In the genomic region with DNA sequence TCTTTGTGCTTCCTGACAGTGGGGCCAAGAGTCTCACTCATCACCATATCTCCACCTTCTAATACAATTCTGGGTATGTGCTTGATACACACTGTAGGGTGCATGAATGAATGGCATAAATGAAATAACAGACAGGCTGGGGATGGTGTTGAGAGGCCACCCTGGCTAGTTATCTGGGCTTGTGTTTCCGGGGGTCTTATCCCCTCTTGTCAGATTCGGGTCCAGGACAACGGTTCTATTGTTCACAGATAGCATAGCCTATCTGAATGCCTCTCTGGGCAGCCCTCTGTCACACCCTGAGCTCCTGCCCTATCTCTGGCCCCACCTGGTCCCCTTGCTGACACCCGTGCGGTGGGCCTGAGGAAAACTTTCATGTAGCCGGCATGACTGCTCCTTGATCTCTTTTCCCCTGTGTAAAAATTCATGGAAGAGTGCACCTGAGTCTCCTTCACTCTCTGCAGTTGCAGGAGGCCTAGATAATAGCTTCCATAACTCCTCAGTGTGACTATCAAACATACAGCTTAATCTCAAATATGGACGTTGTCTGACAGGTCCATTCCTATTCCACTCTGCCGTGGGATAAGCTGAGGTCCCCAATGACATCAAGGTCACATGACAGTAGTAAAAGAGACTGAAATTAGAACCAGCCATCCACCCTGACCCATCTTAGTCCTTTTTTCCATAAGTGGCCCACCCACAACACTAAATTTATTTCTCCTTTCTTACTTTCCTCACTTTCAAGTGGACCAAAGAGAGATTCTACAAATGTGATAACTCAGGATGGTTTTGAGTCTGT, we compare ENCODE assay signal across 17 mouse cellular contexts.
A peak's percentile ranks its signal among the peaks of the same experiment; 100 is the strongest.
DNase-seq lines count a peak whose midpoint lies in the region; ATAC-seq lines count a peak whose summit lies in the region.
"Had no signal": no experiment of that assay in that cellular context is flagged by ENCODE, and none has a peak within 500 bp of the region (broad histone marks: within the 10 kb centered on the region; RNA-seq: fewer than 3 reads in every experiment).

No protein-coding gene starts in this region.

- H3K27ac ChIP-seq in liver, embryonic 13.5 days, result peak overlapping the region; percentile 95
- H3K27ac ChIP-seq in forebrain, embryonic 14.5 days (ENCODE audit: low read depth, low read length), result no peak overlapping the region
- H3K27ac ChIP-seq: embryonic facial prominence, embryonic 10.5 days; heart, adult 2 months; limb, embryonic 12.5 days; midbrain, embryonic 15.5 days had no signal

- H3K4me3 ChIP-seq in liver, embryonic 13.5 days (replicated peaks), result peak overlapping the region; percentile 10
- no peak overlapping the region for H3K4me3 ChIP-seq in forebrain, embryonic 14.5 days (ENCODE audit: low read depth, low read length)
- H3K4me3 ChIP-seq: embryonic facial prominence, embryonic 10.5 days; forebrain, embryonic 10.5 days; heart, adult 2 months; limb, embryonic 12.5 days; midbrain, embryonic 15.5 days had no signal

- ATAC-seq in liver, embryonic 13.5 days (ENCODE audit: low read depth), result peak; percentile 90
- ATAC-seq in forebrain, embryonic 14.5 days, result no peak
- ATAC-seq: inflammation-experienced regulatory T-cells, adult 6 months; midbrain, embryonic 15.5 days had no signal

- 17% methylated on average over 8 of the region's 8 CpGs for WGBS in liver, embryonic 13.5 days (ENCODE audit: insufficient replicate concordance)
- 89% methylated on average over 8 of the region's 8 CpGs for WGBS in forebrain, embryonic 14.5 days

- peak; percentile 33 to 36 for DNase-seq in spleen, postnatal 36 days (ENCODE audit: low spot score in 2 of 2)
- DNase-seq in spleen, adult 12 weeks (ENCODE audit: low spot score), result no peak
- DNase-seq in c-Kit-positive CD71-positive TER-119-positive erythroid progenitor cells, embryonic 14.5 days (ENCODE audit: low spot score), result peak; percentile 83
- DNase-seq in liver, embryonic 13.5 days, result peak; percentile 83
- no peak for DNase-seq in layer of hippocampus, postnatal 25 days (ENCODE audit: extremely low spot score in 1 of 2, low spot score in 1 of 2)
- DNase-seq in thymus, postnatal 4 days, result no peak
- no peak for DNase-seq in forebrain, embryonic 14.5 days (ENCODE audit: low spot score)
- DNase-seq: cerebellum, adult 9-10 months; heart, adult 2 months; kidney, postnatal 10 days; lung, postnatal 10 days; right cerebral cortex, postnatal 25 days had no signal

- H3K9ac ChIP-seq in liver, embryonic 13.5 days, result peak overlapping the region; percentile 55
- no peak overlapping the region for H3K9ac ChIP-seq in forebrain, embryonic 14.5 days (ENCODE audit: low read length)
- H3K9ac ChIP-seq: limb, embryonic 12.5 days; midbrain, embryonic 15.5 days had no signal

- peaks cover 76% of the 10 kb centered on the region for H3K4me1 ChIP-seq in liver, embryonic 13.5 days (replicated peaks)
- H3K4me1 ChIP-seq in forebrain, embryonic 14.5 days (ENCODE audit: control insufficient read depth, insufficient read depth, low read length), result no peaks in the 10 kb centered on the region
- H3K4me1 ChIP-seq: limb, embryonic 12.5 days; midbrain, embryonic 15.5 days had no signal

- no peaks in the 10 kb centered on the region for H3K9me3 ChIP-seq in liver, embryonic 13.5 days (replicated peaks)
- H3K9me3 ChIP-seq in forebrain, embryonic 14.5 days (replicated peaks; ENCODE audit: control insufficient read depth, low read length), result no peaks in the 10 kb centered on the region
- H3K9me3 ChIP-seq: embryonic facial prominence, embryonic 10.5 days; forebrain, embryonic 10.5 days; limb, embryonic 12.5 days; midbrain, embryonic 15.5 days had no signal

- peak overlapping the region; percentile 63 for H3K4me2 ChIP-seq in liver, embryonic 13.5 days
- no peak overlapping the region for H3K4me2 ChIP-seq in forebrain, embryonic 14.5 days (ENCODE audit: low read length)
- H3K4me2 ChIP-seq: limb, embryonic 12.5 days; midbrain, embryonic 15.5 days had no signal

- H3K27me3 ChIP-seq in liver, embryonic 13.5 days, result no peaks in the 10 kb centered on the region
- H3K27me3 ChIP-seq in forebrain, embryonic 14.5 days (replicated peaks; ENCODE audit: control insufficient read depth, insufficient read depth, low read length), result no peaks in the 10 kb centered on the region
- H3K27me3 ChIP-seq: limb, embryonic 12.5 days; midbrain, embryonic 15.5 days had no signal

- H3K36me3 ChIP-seq in liver, embryonic 13.5 days, result peaks cover 21% of the 10 kb centered on the region
- H3K36me3 ChIP-seq in forebrain, embryonic 14.5 days (ENCODE audit: control insufficient read depth, insufficient read depth, low read length), result no peaks in the 10 kb centered on the region
- H3K36me3 ChIP-seq: limb, embryonic 12.5 days; midbrain, embryonic 15.5 days had no signal

Comparison
In these comparisons a context has a peak if more than half of its experiments do, and no peak if none do; other contexts are left out.
1. DNase-seq: peak in spleen, postnatal 36 days (2 of 2), c-Kit-positive CD71-positive TER-119-positive erythroid progenitor cells, embryonic 14.5 days (single experiment) and liver, embryonic 13.5 days (single experiment); none in spleen, adult 12 weeks (single experiment), layer of hippocampus, postnatal 25 days (0 of 2), thymus, postnatal 4 days (single experiment) and forebrain, embryonic 14.5 days (single experiment).